Mouse (Mus musculus) CH12.LX (cell line): Measurements from ENCODE around the gene Ngfr. TPM values are rescaled to one million over a fixed set of nuclear protein-coding genes. Genes with fewer than 3 reads are reported as not detected.
A peak's percentile ranks its signal among the peaks of the same experiment; 100 is the strongest.

Source experiments
- DNase-seq: peaks from one replicate; pipeline ENCODE4 v3.0.0-alpha.2; 2013; ENCODE audit errors: extremely low read depth
- H3K27ac ChIP-seq: 2 replicates; pipeline ENCODE4 v1.5.1; 2012; ENCODE audit warnings: low read depth, mild to moderate bottlenecking, control low read depth, moderate library complexity; ENCODE audit not compliant: insufficient read depth
- H3K27me3 ChIP-seq: replicated peaks from 2 replicates; pipeline ENCODE3; 2012; ENCODE audit warnings: inconsistent platforms
- H3K36me3 ChIP-seq, 2 experiments: replicated peaks in 1 of 2; 2 replicates each; pipeline versions ENCODE3 to v1.6.1; 2012; ENCODE audit warnings: inconsistent platforms in 1 of 2, low read length in 1 of 2, mild to moderate bottlenecking in 1 of 2, mixed read lengths in 1 of 2, moderate library complexity in 1 of 2; ENCODE audit not compliant: control insufficient read depth in 1 of 2, insufficient read depth in 1 of 2
- H3K4me1 ChIP-seq, 2 experiments: 2 replicates each; pipeline ENCODE4 v1.6.1; 2012; ENCODE audit warnings: inconsistent platforms in 1 of 2, moderate library complexity in 1 of 2; ENCODE audit not compliant: insufficient read depth in 2 of 2, control insufficient read depth in 1 of 2
- H3K4me2 ChIP-seq: 2 replicates; pipeline ENCODE4 v1.6.1; 2012; ENCODE audit warnings: low read depth, mild to moderate bottlenecking, control low read depth; ENCODE audit not compliant: poor library complexity, insufficient read depth, severe bottlenecking
- H3K4me3 ChIP-seq, 3 experiments: fragments of 150-350 bp in 1 of 3; sonication (generic) in 1 of 3; replicated peaks in 1 of 3; 2 replicates each; pipeline versions ENCODE3 to v1.5.1; 2011 to 2012; ENCODE audit warnings: low read depth in 2 of 3, low read length in 2 of 3, mild to moderate bottlenecking in 2 of 3, moderate library complexity in 2 of 3, control low read depth in 1 of 3, improper control_type of control experiment in 1 of 3, inconsistent platforms in 1 of 3, mixed read lengths in 1 of 3; ENCODE audit not compliant: poor library complexity in 1 of 3
- H3K79me2 ChIP-seq: replicated peaks from 2 replicates; pipeline ENCODE4 v1.6.1; 2012; ENCODE audit warnings: mild to moderate bottlenecking, moderate library complexity; ENCODE audit not compliant: control insufficient read depth, poor library complexity, insufficient read depth, severe bottlenecking; ENCODE audit errors: extremely low read depth
- H3K9ac ChIP-seq: 2 replicates; pipeline ENCODE4 v1.6.1; 2012; ENCODE audit warnings: low read depth, mild to moderate bottlenecking, control low read depth, moderate library complexity; ENCODE audit not compliant: insufficient read depth
- H3K9me3 ChIP-seq: replicated peaks from 2 replicates; pipeline ENCODE3; 2012; ENCODE audit warnings: low read length, inconsistent platforms, mixed read lengths
- BHLHE40 ChIP-seq: IDR thresholded peaks from 2 replicates; pipeline ENCODE4 v1.6.1; 2011; ENCODE audit warnings: mild to moderate bottlenecking, low read depth, low read length, improper control_type of control experiment
- CHD1 ChIP-seq: IDR thresholded peaks from 2 replicates; pipeline ENCODE4 v1.6.1; 2012; ENCODE audit warnings: low read depth, low read length, improper control_type of control experiment, inconsistent platforms
- CHD2 ChIP-seq: IDR thresholded peaks from 2 replicates; pipeline ENCODE4 v1.6.1; 2011; ENCODE audit warnings: low read length, improper control_type of control experiment
- CTCF ChIP-seq, 2 experiments: IDR thresholded peaks in 1 of 2; conservative IDR thresholded peaks in 1 of 2; 2 replicates each; pipeline ENCODE4 v1.5.1; 2011 to 2012; ENCODE audit warnings: low read depth in 2 of 2, low read length in 2 of 2, improper control_type of control experiment in 1 of 2, inconsistent platforms in 1 of 2, mild to moderate bottlenecking in 1 of 2, moderate library complexity in 1 of 2
- ELF1 ChIP-seq: IDR thresholded peaks from 2 replicates; pipeline ENCODE4 v1.6.1; 2014; ENCODE audit warnings: low read depth, mild to moderate bottlenecking, inconsistent platforms, low read length, improper control_type of control experiment
- EP300 ChIP-seq: IDR thresholded peaks from 2 replicates; pipeline ENCODE4 v1.6.1; 2011; ENCODE audit warnings: low read length, improper control_type of control experiment
- ETS1 ChIP-seq: conservative IDR thresholded peaks from 2 replicates; pipeline ENCODE4 v1.6.1; 2012; ENCODE audit warnings: low read depth, mild to moderate bottlenecking, inconsistent platforms, low read length, improper control_type of control experiment, moderate library complexity
- GABPA ChIP-seq: IDR thresholded peaks from 2 replicates; pipeline ENCODE4 v1.6.1; 2012; ENCODE audit warnings: low read depth, low read length, improper control_type of control experiment, inconsistent platforms; ENCODE audit not compliant: insufficient replicate concordance
- HCFC1 ChIP-seq: IDR thresholded peaks from 2 replicates; pipeline ENCODE4 v1.6.1; 2012; ENCODE audit warnings: low read depth, mild to moderate bottlenecking, inconsistent platforms, low read length, improper control_type of control experiment
- IRF4 ChIP-seq: IDR thresholded peaks from 2 replicates; pipeline ENCODE4 v1.6.1; 2014; ENCODE audit warnings: low read depth, mild to moderate bottlenecking, inconsistent platforms, low read length, improper control_type of control experiment
- KAT2A ChIP-seq: IDR thresholded peaks from 2 replicates; pipeline ENCODE4 v1.6.1; 2012; ENCODE audit warnings: low read length, improper control_type of control experiment, inconsistent platforms; ENCODE audit not compliant: insufficient replicate concordance
- MAFK ChIP-seq: IDR thresholded peaks from 2 replicates; pipeline ENCODE4 v1.6.1; 2011; ENCODE audit warnings: low read length, improper control_type of control experiment; ENCODE audit not compliant: insufficient replicate concordance
- MAX ChIP-seq: IDR thresholded peaks from 2 replicates; pipeline ENCODE4 v1.6.1; 2011; ENCODE audit warnings: low read length, improper control_type of control experiment
- MAZ ChIP-seq: IDR thresholded peaks from 2 replicates; pipeline ENCODE4 v1.6.1; 2012; ENCODE audit warnings: low read depth, mild to moderate bottlenecking, inconsistent platforms, low read length, improper control_type of control experiment, moderate library complexity
- MEF2A ChIP-seq: IDR thresholded peaks from 2 replicates; pipeline ENCODE4 v1.6.1; 2014; ENCODE audit warnings: low read depth, mild to moderate bottlenecking, inconsistent platforms, low read length, improper control_type of control experiment, borderline replicate concordance
- MYC ChIP-seq: IDR thresholded peaks from 2 replicates; pipeline ENCODE4 v1.6.1; 2011; ENCODE audit warnings: low read depth, mild to moderate bottlenecking, improper control_type of control experiment, low read length
- NELFE ChIP-seq: IDR thresholded peaks from 2 replicates; pipeline ENCODE4 v1.6.1; 2011; ENCODE audit warnings: low read depth, low read length, improper control_type of control experiment
- NRF1 ChIP-seq: IDR thresholded peaks from 2 replicates; pipeline ENCODE4 v1.6.1; 2014; ENCODE audit warnings: low read depth, mild to moderate bottlenecking, inconsistent platforms, low read length, improper control_type of control experiment, moderate library complexity
- PAX5 ChIP-seq: IDR thresholded peaks from 2 replicates; pipeline ENCODE4 v1.6.1; 2012; ENCODE audit warnings: low read length, inconsistent platforms, mixed read lengths
- POLR2AphosphoS2 ChIP-seq: IDR thresholded peaks from 2 replicates; pipeline ENCODE4 v1.6.1; 2011; ENCODE audit warnings: low read depth, low read length, improper control_type of control experiment
- RAD21 ChIP-seq: IDR thresholded peaks from 2 replicates; pipeline ENCODE4 v1.6.1; 2011; ENCODE audit warnings: low read depth, mild to moderate bottlenecking, low read length, improper control_type of control experiment, moderate library complexity
- RCOR1 ChIP-seq: conservative IDR thresholded peaks from 2 replicates; pipeline ENCODE4 v1.6.1; 2012; ENCODE audit warnings: low read depth, mild to moderate bottlenecking, inconsistent platforms, low read length, improper control_type of control experiment
- SIN3A ChIP-seq: IDR thresholded peaks from 2 replicates; pipeline ENCODE4 v1.6.1; 2012; ENCODE audit warnings: low read length, improper control_type of control experiment, inconsistent platforms
- SMC3 ChIP-seq: IDR thresholded peaks from 2 replicates; pipeline ENCODE4 v1.6.1; 2011; ENCODE audit warnings: low read depth, low read length, improper control_type of control experiment
- TBP ChIP-seq: conservative IDR thresholded peaks from 2 replicates; pipeline ENCODE4 v1.6.1; 2011; ENCODE audit warnings: low read depth, low read length, improper control_type of control experiment
- TCF12 ChIP-seq: IDR thresholded peaks from 2 replicates; pipeline ENCODE4 v1.6.1; 2014; ENCODE audit warnings: low read depth, mild to moderate bottlenecking, inconsistent platforms, low read length, improper control_type of control experiment
- UBTF ChIP-seq: IDR thresholded peaks from 2 replicates; pipeline ENCODE4 v1.6.1; 2012; ENCODE audit warnings: low read depth, mild to moderate bottlenecking, inconsistent platforms, low read length, improper control_type of control experiment, moderate library complexity
- ZC3H11A ChIP-seq: IDR thresholded peaks from 2 replicates; pipeline ENCODE4 v1.6.1; 2012; ENCODE audit warnings: low read depth, mild to moderate bottlenecking, inconsistent platforms, low read length, improper control_type of control experiment
- ZMIZ1 ChIP-seq: IDR thresholded peaks from 2 replicates; pipeline ENCODE4 v1.6.1; 2012; ENCODE audit warnings: low read depth, mild to moderate bottlenecking, inconsistent platforms, low read length, improper control_type of control experiment
- ZNF384 ChIP-seq: IDR thresholded peaks from 2 replicates; pipeline ENCODE4 v1.6.1; 2012; ENCODE audit warnings: low read depth, low read length, improper control_type of control experiment, inconsistent platforms
- dilution Hi-C: fragments of 300-500 bp; cut with MboI; formaldehyde crosslinking; loops from 2 replicates; pipeline ENCODE4 v1.14.3; 2020; ENCODE audit warnings: low sequenced_read_pairs; ENCODE audit not compliant: extremely low pct_unique_long_range_greater_than_20kb, extremely low pct_ligation_motif_present
- in situ Hi-C: fragments of 300-500 bp; cut with MboI; formaldehyde crosslinking; loops from 3 replicates; pipeline ENCODE4 v1.14.3; 2019; ENCODE audit warnings: low sequenced_read_pairs, low pct_ligation_motif_present, low pct_unique_long_range_greater_than_20kb, mixed read lengths
- polyA plus RNA-seq: library from polyadenylated mRNA; unstranded; fragments of >175 nt; gene quantifications from 2 replicates; pipeline ENCODE4 v1.2.1, GENCODE M21; 2012; ENCODE audit warnings: low read depth; ENCODE audit not compliant: insufficient read length
- total RNA-seq, 2 experiments: library from RNA; depleted of rRNA; stranded (reverse); fragments of 300-350 nt in 1 of 2; fragments of >200 nt in 1 of 2; gene quantifications; 2 replicates each; pipeline ENCODE4 v1.2.3; 2012 to 2014

The Ngfr gene
- total and polyA plus RNA-seq, 3 experiments: not detected

- H3K4me1 ChIP-seq: peaks cover 14 to 27% of the 10 kb centered on the region in 2 experiments
- DNase-seq: peak; percentile 88
- H3K4me3 ChIP-seq: no peak overlapping the region
- H3K4me2 ChIP-seq: peak overlapping the region; percentile 52
- dilution Hi-C loops: no loop called here
- no peaks in the 10 kb centered on the region for H3K79me2 ChIP-seq
- no peak overlapping the region; the same call in 1 of the 2 replicates for H3K9ac ChIP-seq
- no peaks in the 10 kb centered on the region for H3K36me3 ChIP-seq
- H3K9me3 ChIP-seq: no peaks in the 10 kb centered on the region
- in situ Hi-C loops: loop anchor here (5.0 to 10.0 kb wide), 2 partner anchors 258 to 406 kb away; partner anchors contain the start of gene Tac4
- TF ChIP-seq MAFK: no peak
- no peak for TF ChIP-seq CHD1
- peak; percentile 90 for TF ChIP-seq RAD21
- peak; percentile 71; the same call in 1 of the 2 replicates for TF ChIP-seq MAZ
- TF ChIP-seq NELFE: peak; percentile 86; the same call in 1 of the 2 replicates
- peak; percentile 78 to 100 for TF ChIP-seq CTCF (conservative IDR thresholded peaks at IDR 0.05 in 1 of 2, IDR thresholded peaks at IDR 0.05 in 1 of 2; ENCODE audit: low read depth in 2 of 2, low read length in 2 of 2)
- TF ChIP-seq ETS1: no peak
- peak; percentile 57; the same call in 1 of the 2 replicates for TF ChIP-seq MEF2A
- TF ChIP-seq PAX5: no peak
- TF ChIP-seq RCOR1: 0 out of 2 replicates have a peak, but pooled peaks have one; percentile 46
- peak; percentile 79 for TF ChIP-seq ZNF384
- TF ChIP-seq TBP: no peak
- TF ChIP-seq EP300: no peak
- no peak for TF ChIP-seq KAT2A
- TF ChIP-seq MAX: no peak
- TF ChIP-seq HCFC1: peak; percentile 59; the same call in 1 of the 2 replicates
- no peak for TF ChIP-seq POLR2AphosphoS2
- TF ChIP-seq MYC: peak; percentile 65; the same call in 1 of the 2 replicates
- peak; percentile 71; the same call in 1 of the 2 replicates for TF ChIP-seq IRF4
- no peak for TF ChIP-seq UBTF
- peak; percentile 68 for TF ChIP-seq ZC3H11A
- TF ChIP-seq GABPA: no peak
- peak; percentile 81; the same call in 1 of the 2 replicates for TF ChIP-seq TCF12
- no peak for TF ChIP-seq CHD2
- no peak for TF ChIP-seq ELF1
- peak; percentile 36; the same call in 1 of the 2 replicates for TF ChIP-seq NRF1
- TF ChIP-seq BHLHE40: 0 out of 2 replicates have a peak, but pooled peaks have one; percentile 16
- peak; percentile 99 for TF ChIP-seq SMC3
- peak; percentile 80 for TF ChIP-seq SIN3A
- TF ChIP-seq ZMIZ1: no peak
- no peak overlapping the region for H3K27ac ChIP-seq
- H3K27me3 ChIP-seq: peaks cover 87% of the 10 kb centered on the region
These were observed 67.0 kb downstream of the Ngfr start for GRCm38 (mm10) chr11:95520456-95521072.
